Mouse (Mus musculus): ENCODE measurements around the gene Ccdc110. TPM values are rescaled to one million over a fixed set of nuclear protein-coding genes. Genes with fewer than 3 reads are reported as not detected.

Gene Ccdc110
- polyA plus RNA-seq, 1 experiment from 2014 or later = not detected

DNA sequence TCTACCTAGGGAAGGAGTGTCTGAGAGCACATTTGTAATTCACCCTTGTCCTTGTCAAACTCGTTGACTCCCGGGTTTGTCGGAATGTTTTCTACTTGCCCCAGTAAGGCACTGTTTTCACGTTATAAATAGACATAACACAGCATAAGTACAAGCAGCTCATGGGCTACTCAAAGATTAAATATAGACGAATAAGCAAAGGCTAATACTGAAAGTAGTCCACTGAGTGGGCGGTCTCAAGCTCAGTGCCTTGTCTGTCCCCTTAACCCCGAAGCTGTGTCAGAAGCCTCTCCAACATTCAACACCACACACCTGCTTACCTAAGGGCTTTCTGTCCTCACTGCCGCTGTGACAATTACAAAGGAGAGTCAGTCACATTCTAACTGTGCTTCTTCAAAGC is 32.8 kb upstream of the Ccdc110 start:
- WGBS = 71% methylated on average over 8 of the region's 8 CpGs
- no peaks in the 10 kb centered on the region for H3K27me3 ChIP-seq (ENCODE audit: insufficient read depth, low read length)
- H3K36me3 ChIP-seq (ENCODE audit: insufficient read depth, low read length) = no peaks in the 10 kb centered on the region
- no peak overlapping the region for H3K4me3 ChIP-seq (replicated peaks; ENCODE audit: low read depth, low read length)
- H3K4me1 ChIP-seq (replicated peaks; ENCODE audit: insufficient read depth, low read length) = no peaks in the 10 kb centered on the region
- H3K4me2 ChIP-seq (ENCODE audit: low read length) = no peak overlapping the region
- ATAC-seq (replicated peaks; ENCODE audit: low FRiP score, low read depth) (no peak), DNase-seq (ENCODE audit: low spot score) (no peak)
- TF ChIP-seq CTCF (IDR thresholded peaks at IDR 0.05; ENCODE audit: low read depth) = no peak
- no peak overlapping the region for H3K9ac ChIP-seq (ENCODE audit: low read depth, low read length)
- no peaks in the 10 kb centered on the region for H3K9me3 ChIP-seq (replicated peaks; ENCODE audit: low read length)
- H3K27ac ChIP-seq = no peak overlapping the region

DNA sequence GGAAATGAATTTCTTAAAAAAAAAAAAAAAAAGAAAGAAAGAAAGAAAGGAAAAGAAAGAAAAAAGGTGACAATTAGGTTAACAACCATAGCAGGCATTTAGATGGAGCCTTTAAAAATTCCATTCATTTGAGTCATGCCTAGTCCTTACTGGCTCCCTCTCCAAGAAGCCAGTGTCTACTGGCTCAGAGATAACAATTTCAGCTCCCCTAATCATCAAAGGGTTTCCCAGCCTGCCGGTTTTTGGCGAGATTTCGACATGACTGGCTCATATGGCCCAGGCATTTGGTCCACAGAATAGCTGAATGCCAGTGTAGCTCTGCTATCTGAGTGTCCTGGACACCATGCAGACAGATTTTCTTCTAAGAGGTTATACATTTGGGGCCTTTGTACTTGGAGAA is 30.8 kb upstream of the Ccdc110 start:
- Histone ChIP-seq H3K4me3 (replicated peaks; ENCODE audit: low read depth, low read length) (no peak overlapping the region), H3K4me2 (ENCODE audit: low read length) (no peak overlapping the region), H3K9me3 (replicated peaks; ENCODE audit: low read length) (no peaks in the 10 kb centered on the region), H3K27me3 (ENCODE audit: insufficient read depth, low read length) (no peaks in the 10 kb centered on the region), H3K27ac (no peak overlapping the region), H3K4me1 (replicated peaks; ENCODE audit: insufficient read depth, low read length) (no peaks in the 10 kb centered on the region), H3K36me3 (ENCODE audit: insufficient read depth, low read length) (no peaks in the 10 kb centered on the region), H3K9ac (ENCODE audit: low read depth, low read length) (no peak overlapping the region)
- DNase-seq (ENCODE audit: low spot score) (no peak), ATAC-seq (replicated peaks; ENCODE audit: low FRiP score, low read depth) (no peak)
- TF ChIP-seq CTCF (IDR thresholded peaks at IDR 0.05; ENCODE audit: low read depth) = no peak
- WGBS = 35% methylated on average over 3 of the region's 3 CpGs

DNA sequence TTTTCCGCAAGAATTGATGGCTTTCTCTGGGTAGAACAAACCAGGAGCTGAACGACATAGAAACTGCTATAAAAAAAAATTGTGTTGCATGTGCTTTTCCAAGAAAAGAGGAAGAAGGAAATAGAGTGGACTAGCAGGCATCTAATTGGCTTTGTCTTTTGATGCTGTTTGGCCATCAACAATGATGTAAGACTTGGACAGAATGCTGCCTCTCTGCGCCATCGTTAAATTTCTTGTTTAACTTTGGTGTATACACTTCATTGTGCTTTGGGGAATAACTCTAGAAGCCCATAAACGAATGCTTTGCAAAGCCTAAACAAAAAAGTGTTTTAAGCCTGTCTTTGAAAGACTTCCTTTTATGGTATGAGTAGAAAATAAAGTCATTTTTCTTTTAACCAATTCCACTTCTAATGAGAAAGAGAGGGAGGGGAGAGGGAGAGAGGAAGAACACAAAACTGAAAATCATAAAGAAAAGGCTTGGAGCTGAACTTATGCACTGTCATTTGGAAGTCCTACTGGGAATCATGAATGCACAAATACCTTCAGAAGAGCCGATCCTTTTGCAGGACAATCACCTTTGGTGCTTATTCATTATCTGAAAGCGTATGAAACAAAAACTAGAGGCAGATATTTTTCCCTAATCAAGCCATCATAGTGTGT is 28.7 kb upstream of the Ccdc110 start:
- TF ChIP-seq CTCF (IDR thresholded peaks at IDR 0.05; ENCODE audit: low read depth) = no peak
- 74% methylated on average over 7 of the region's 7 CpGs for WGBS
- Histone ChIP-seq H3K27ac (no peak overlapping the region), H3K36me3 (ENCODE audit: insufficient read depth, low read length) (no peaks in the 10 kb centered on the region), H3K9ac (ENCODE audit: low read depth, low read length) (no peak overlapping the region), H3K4me2 (ENCODE audit: low read length) (no peak overlapping the region), H3K4me3 (replicated peaks; ENCODE audit: low read depth, low read length) (no peak overlapping the region), H3K9me3 (replicated peaks; ENCODE audit: low read length) (no peaks in the 10 kb centered on the region), H3K27me3 (ENCODE audit: insufficient read depth, low read length) (no peaks in the 10 kb centered on the region), H3K4me1 (replicated peaks; ENCODE audit: insufficient read depth, low read length) (no peaks in the 10 kb centered on the region)
- ATAC-seq (replicated peaks; ENCODE audit: low FRiP score, low read depth) (no peak), DNase-seq (ENCODE audit: low spot score) (no peak)

DNA sequence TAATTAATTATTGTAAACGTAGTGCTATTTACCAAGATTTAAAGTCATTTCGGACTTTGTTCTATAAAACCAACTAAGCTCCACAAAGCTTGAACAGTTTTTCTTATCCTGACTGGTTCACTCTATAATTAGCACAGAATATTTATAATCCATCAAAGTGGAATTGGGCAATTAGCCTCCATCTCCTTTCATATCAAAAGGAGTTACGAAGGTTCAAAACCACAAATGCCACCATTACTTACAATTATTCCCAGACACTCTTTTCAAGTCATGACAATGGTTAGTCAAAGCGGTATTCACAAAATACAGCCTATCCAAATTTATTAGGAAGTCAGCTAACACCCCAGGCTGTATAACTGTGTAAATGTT is 28.2 kb upstream of the Ccdc110 start:
- Histone ChIP-seq H3K4me3 (replicated peaks; ENCODE audit: low read depth, low read length) (no peak overlapping the region), H3K36me3 (ENCODE audit: insufficient read depth, low read length) (no peaks in the 10 kb centered on the region), H3K27ac (no peak overlapping the region), H3K4me2 (ENCODE audit: low read length) (no peak overlapping the region), H3K27me3 (ENCODE audit: insufficient read depth, low read length) (no peaks in the 10 kb centered on the region), H3K9ac (ENCODE audit: low read depth, low read length) (no peak overlapping the region), H3K9me3 (replicated peaks; ENCODE audit: low read length) (no peaks in the 10 kb centered on the region), H3K4me1 (replicated peaks; ENCODE audit: insufficient read depth, low read length) (no peaks in the 10 kb centered on the region)
- TF ChIP-seq CTCF (IDR thresholded peaks at IDR 0.05; ENCODE audit: low read depth) = no peak
- DNase-seq (ENCODE audit: low spot score) (no peak), ATAC-seq (replicated peaks; ENCODE audit: low FRiP score, low read depth) (no peak)
- 85% methylated on average over 4 of the region's 4 CpGs for WGBS

DNA sequence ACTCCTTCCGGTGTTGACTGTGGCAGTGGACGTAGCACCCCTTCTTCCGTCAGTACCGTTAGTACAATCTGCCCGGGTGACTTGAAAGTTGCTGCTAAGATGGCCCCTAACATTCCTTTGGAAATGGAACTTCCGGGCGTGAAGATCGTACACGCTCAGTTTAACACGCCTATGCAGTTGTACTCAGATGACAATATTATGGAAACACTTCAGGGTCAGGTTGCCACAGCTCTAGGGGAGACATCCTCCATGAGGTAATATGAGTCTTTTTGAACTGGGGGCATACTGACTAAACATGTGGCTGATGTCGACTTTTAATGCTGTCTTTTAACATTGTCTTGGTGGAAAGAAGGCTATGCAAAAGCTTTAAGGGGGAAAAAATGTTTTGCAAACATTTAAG is 20.7 kb upstream of the Ccdc110 start:
- peak; percentile 70 for DNase-seq (ENCODE audit: low spot score)
- WGBS = 47% methylated on average over 11 of the region's 11 CpGs
- Histone ChIP-seq H3K36me3 (ENCODE audit: insufficient read depth, low read length) (no peaks in the 10 kb centered on the region), H3K4me1 (replicated peaks; ENCODE audit: insufficient read depth, low read length) (peaks cover 5% of the 10 kb centered on the region; the same call in 1 of the 2 replicates), H3K27me3 (ENCODE audit: insufficient read depth, low read length) (no peaks in the 10 kb centered on the region), H3K9ac (ENCODE audit: low read depth, low read length) (no peak overlapping the region), H3K4me3 (replicated peaks; ENCODE audit: low read depth, low read length) (no peak overlapping the region), H3K27ac (peak overlapping the region; percentile 68; the same call in 1 of the 2 replicates), H3K4me2 (ENCODE audit: low read length) (peak overlapping the region; percentile 31; the same call in 1 of the 2 replicates), H3K9me3 (replicated peaks; ENCODE audit: low read length) (no peaks in the 10 kb centered on the region)
- no peak for TF ChIP-seq CTCF (IDR thresholded peaks at IDR 0.05; ENCODE audit: low read depth)
- peak; percentile 55; the same call in 1 of the 2 replicates for ATAC-seq (replicated peaks; ENCODE audit: low FRiP score, low read depth)

DNA sequence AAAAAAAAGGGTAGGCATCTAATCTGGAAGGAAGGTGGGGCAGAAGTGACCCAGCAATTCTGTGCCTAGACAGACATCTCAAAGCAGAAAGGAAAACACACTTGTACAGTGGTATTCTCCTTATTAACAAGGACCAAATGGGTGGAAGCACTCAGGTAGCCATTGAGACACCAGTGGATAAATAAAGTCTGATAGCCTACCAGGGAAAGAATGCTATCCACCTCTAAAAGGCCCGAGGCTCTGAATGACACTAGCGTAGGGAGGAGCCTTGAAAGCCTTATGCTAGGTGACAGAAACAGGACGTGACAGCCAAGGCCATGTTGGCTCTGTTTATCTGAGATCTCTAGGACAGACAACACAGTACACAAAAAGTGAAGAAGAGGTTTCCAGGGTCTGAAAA is 17.9 kb upstream of the Ccdc110 start:
- no peaks in the 10 kb centered on the region for H3K9me3 ChIP-seq (replicated peaks; ENCODE audit: low read length)
- no peaks in the 10 kb centered on the region for H3K36me3 ChIP-seq (ENCODE audit: insufficient read depth, low read length)
- no peak overlapping the region for H3K4me3 ChIP-seq (replicated peaks; ENCODE audit: low read depth, low read length)
- no peak overlapping the region for H3K9ac ChIP-seq (ENCODE audit: low read depth, low read length)
- no peak for TF ChIP-seq CTCF (IDR thresholded peaks at IDR 0.05; ENCODE audit: low read depth)
- 79% methylated on average over 3 of the region's 3 CpGs for WGBS
- no peaks in the 10 kb centered on the region for H3K27me3 ChIP-seq (ENCODE audit: insufficient read depth, low read length)
- no peak for DNase-seq (ENCODE audit: low spot score)
- H3K4me2 ChIP-seq (ENCODE audit: low read length) = peak overlapping the region; percentile 47; the same call in 1 of the 2 replicates
- H3K4me1 ChIP-seq (replicated peaks; ENCODE audit: insufficient read depth, low read length) = peaks cover 5% of the 10 kb centered on the region; the same call in 1 of the 2 replicates
- peak overlapping the region; percentile 31; the same call in 1 of the 2 replicates for H3K27ac ChIP-seq
- ATAC-seq (replicated peaks; ENCODE audit: low FRiP score, low read depth) = no peak

All from kidney, postnatal 0 days (tissue).